Mouse (Mus musculus) retina, postnatal 7 days (tissue): ENCODE measurements around the gene Itgav.

ENCODE experiments used
- DNase-seq: peaks from one replicate; pipeline ENCODE4 v3.0.0-alpha.2; 2012; ENCODE audit warnings: low read depth, low spot score

The Itgav gene

DNA sequence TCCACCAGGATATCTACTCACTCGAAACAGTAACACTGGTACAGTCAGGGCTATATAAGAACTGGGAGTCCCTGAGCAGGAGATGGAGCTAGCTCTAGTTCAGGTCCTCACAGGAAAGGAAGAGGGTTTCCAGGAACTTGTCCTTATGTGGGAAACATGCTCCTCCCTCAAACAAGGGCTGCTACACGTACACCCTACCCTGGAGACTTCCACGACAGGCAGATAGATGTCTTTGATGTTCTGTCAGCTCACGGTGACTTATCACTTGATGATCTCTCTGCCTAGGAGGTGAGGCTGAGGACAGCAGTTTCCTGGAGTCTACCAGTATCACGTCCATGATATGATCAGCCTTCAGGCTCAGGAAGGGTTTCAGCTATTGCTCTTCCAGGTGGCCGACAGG lies 21.1 kb downstream of the Itgav start:
- no peak for DNase-seq

DNA sequence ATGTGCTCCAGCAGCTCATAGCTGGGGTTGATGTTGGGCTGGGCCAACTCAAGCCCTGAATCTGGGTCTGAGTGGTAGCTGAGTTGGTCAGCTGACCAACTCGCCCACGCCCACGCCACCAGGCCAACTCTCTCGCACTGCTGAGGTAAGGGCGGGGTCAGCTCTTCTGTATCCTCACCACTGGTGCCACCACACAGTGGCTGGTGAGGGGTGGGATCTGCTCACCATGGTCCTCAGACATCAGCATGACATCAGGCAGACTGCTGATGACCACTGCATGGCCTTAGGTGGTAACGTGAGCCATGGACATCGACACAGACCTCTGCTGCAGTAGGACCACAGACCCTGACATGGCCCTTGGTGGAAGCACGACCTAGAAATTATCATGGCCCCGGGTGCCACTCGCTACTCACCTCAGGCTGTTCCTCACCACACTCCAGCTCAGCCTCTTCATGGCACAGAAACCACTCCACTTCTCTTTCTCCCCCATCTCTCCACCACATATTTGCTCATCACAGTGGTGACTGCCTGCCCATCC lies 24.5 kb downstream of the Itgav start:
- DNase-seq = no peak

DNA sequence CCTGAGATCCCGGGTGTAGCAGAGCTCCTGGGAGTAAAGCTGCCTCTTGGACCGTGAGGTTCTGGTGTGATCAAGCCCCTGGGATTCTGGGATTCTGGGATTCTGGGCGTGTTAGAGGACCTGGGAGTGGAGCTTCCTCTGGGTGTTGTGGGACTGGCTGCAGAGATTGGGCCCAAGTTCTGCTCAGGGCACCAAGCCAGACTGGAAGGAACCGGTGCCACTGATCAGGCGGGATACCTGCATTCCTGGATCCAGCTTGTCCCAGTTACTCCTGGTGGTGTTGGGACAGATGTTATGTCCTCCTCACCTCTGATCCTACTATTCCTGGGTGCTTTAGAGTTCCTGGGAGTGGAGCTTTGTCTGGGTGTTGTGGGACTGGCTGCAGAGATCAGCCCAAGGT lies 28.8 kb downstream of the Itgav start:
- DNase-seq = no peak

DNA sequence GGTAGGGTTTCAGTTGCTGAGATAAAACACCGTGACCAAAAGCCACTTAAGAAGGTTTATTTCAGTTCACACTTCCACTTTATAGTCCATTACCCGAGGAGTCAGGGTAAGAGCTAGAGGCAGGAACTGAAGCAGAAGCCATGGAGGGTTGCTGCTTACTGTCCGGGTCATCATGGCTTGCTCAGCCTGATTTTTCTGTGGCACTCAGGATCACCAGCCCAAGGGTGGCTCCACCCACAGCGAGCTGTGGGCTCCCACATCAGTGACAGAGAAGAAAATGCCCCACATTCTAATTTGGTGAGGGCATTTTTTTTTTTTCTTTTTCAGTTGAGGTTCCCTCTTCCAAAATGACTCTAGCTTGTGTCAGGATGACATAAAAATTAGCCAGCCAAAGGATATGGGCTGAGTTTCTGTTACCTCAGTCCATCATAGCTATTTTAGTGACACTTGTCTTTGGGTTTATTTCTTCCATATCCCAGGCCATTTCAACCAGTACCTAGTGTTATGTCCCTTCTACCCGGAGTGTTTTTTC lies 30.2 kb downstream of the Itgav start:
- no peak for DNase-seq

DNA sequence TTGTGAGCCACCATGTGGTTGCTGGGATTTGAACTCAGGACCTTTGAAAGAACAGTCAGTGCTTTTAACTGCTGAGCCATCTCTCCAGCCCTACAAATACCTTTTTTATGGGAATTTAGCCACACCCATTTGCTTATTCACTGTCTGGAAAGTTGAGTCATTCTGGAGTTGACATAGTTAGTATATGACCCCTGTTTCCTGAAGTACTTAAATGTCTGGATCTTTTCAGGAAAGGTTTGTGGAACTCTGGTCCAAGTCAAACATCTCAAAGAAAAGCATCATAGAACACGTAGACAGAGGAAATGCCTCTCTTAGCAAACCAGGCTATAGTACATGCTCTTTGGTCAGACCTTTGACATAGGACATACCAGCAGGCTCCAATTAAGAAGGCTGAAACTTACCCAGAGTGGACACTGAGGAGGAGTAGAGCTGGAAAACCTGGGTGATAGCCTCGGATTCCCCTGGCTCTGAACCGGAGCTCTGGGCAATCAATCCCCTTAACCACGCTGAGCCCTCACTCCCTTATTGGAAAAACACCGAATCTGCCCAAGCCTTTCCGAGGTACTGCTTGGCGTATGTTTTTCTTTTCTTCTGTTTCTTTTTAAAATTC lies 34.5 kb downstream of the Itgav start:
- no peak for DNase-seq

DNA sequence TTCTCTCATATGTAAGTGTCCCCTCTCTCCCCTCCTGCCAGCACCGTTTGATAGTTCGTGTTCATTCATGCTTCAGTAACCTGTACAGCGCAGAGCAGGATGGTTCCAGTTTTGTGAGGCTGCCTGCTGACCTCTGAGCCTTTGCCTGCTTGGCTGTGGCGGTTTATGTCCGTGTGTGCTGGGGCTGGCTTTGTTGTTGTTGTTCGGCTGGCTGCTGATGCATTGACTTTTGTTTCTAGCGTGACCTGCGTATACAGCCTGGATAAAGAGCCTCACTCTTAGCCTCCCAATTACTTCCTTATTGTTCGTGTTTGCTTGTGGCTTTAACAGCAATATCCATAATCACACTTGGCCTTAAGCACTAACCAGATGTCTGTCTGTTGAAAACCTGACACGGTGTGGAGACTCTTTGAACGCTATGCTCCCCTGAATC lies 35.0 kb downstream of the Itgav start:
- peak; percentile 19 for DNase-seq

DNA sequence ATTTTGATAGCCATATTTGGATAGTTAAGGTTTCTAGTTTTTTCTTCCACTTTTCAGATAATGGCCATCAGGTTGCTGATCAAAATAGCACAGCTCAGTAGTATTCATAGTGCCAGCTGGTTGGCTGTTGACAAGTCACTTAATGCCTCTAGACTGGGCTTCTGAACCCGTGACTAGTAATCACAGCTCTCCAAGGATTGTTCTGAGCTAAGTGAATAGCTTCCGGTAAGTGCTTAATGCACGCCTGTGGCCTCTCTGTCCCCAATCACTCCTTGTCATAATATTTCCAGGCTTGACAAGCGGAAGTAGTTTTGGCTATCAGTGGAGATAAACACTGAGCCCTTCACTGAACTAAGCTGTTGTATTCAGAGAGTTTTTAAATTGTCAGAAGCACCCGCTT lies 35.5 kb downstream of the Itgav start:
- peak; percentile 29 for DNase-seq

DNA sequence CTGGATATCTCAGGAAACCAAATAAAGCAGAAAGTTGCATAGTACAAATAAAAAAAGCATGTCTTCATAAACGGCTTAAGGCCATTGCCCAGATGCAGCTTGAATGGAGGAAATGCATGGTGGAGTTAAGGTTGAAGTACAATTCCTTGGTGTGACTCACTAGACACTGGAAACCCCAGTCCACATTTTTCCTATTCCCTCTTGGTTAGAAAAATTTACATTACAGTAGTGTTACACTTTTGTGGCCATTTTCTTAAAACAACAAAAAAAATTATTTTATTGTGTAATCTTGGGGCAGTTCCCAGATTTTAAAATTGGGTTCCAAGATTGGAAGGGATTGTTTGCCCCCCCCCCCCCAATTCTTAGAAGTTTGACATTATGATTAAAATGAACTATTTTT lies 35.9 kb downstream of the Itgav start:
- no peak for DNase-seq

DNA sequence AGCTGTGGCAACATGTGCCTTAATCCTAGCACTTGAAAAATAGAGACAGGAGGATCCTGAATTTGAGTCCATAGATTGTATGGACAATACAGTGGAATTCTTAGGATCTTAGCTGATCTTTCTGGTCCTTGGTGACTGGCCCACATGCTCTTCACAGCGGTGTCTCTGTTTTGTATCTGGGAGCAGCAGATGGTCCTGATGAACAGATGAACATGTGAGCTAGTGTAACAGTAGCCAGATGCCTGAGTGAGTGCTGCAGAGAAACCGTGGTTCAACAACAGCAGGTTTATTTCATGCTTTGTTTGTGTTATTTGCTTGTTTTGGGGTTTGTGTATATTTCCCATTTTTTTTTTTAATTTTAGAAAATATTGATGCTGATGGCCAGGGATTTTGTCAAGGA lies 37.3 kb downstream of the Itgav start:
- no peak for DNase-seq

DNA sequence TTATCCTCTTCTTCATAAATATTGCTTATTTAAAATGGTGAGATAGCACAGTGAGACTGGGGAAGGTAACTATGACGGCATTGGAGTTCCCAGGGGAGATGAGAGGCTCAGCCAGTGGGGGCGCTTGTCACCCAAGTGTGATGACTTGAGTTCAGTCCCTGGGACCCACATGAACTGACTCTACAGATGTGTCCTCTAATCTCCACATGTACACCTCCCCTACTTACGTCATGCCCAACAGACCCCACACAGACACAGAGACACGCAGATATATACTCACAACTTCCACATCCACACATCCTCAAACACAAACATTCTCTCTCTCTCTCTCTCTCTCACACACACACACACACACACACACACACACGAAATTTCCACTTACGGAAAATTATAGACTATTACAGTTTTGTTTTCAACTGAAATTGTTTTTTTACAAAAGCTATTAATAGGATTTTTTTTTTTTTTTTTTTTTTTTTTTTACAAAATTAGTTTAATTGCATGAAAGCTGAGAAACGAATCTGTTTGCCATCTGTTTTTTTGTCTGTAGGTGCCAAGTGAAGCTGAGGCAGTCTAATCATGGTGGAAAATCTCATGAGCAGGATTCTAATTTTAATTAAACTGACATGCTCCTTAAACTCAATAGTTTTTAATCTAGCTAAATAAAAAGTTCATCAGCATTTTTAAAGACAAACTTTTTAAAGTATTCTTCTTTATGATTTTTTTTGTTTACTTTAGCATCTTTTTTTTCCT lies 38.1 kb downstream of the Itgav start:
- no peak for DNase-seq

DNA sequence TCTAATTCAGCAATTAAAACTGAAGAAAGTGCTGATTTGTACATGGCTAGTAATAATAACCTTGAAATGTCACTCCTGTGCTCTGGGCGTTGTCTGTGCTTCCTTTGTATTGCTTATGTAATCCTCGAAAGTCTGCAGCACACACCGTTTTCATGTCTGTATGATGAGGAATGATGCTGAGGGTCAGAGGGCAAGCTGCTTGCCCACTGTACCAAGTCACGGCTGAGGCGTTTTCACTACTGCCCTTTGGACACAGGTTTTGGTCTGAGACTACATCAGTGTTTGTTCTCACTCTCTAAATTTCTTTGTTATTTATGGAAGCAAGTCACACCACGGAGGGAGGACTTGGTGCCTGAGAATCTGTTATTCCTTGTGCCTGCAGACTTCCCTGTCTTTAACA lies 41.9 kb downstream of the Itgav start:
- no peak for DNase-seq

DNA sequence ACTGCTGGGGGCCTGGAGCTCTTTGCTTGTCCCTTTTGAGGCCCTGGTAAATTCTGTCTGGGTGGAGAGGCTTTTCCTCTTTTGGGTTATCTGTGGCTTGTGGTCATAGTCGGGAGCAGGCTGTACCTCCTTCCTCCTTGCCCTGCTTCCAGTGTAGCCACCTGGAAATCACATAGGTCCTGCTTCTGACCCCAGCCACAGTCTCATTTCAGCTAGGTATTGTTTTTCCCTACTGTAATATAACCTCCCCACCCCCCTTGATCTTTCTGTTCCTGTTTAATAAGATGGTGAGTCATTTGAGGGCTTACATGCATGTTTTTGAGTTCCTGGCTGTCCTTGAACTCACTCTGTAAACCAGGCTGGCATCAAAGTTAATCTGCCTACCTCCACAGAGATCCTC lies 42.7 kb downstream of the Itgav start:
- no peak for DNase-seq

DNA sequence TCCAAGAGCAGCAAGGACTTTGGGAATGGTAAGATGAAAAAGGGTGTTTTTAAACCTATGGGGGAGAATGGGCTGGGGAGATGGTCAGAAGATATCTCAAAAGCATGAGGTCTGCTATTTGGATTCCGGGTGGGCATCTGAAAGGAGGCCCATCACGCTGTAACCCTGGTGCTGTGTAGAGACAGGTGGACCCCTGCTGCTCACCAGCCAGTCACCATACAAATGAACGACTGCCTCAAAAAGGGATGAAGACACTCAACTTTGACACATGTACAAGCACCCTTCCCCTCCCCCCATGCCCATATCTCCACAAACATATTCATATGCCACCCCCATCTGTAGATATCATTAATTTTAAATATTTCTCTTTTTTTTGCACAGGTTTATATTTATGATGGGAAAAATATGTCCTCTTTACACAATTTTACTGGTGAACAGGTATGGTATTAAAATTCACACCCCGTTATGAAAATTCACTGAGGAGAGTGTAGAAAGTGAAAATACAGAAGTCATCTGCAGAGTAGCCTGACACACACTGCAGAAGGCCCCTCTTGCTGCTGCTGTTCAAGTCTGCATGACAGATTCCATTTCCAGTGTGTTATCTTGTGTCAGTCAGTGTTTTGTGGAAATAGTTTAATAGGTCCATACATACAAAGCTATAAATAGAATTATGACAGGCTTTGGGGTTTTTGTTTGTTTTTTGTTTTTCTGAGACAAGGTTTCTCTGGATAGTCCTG lies 44.3 kb downstream of the Itgav start:
- no peak for DNase-seq

DNA sequence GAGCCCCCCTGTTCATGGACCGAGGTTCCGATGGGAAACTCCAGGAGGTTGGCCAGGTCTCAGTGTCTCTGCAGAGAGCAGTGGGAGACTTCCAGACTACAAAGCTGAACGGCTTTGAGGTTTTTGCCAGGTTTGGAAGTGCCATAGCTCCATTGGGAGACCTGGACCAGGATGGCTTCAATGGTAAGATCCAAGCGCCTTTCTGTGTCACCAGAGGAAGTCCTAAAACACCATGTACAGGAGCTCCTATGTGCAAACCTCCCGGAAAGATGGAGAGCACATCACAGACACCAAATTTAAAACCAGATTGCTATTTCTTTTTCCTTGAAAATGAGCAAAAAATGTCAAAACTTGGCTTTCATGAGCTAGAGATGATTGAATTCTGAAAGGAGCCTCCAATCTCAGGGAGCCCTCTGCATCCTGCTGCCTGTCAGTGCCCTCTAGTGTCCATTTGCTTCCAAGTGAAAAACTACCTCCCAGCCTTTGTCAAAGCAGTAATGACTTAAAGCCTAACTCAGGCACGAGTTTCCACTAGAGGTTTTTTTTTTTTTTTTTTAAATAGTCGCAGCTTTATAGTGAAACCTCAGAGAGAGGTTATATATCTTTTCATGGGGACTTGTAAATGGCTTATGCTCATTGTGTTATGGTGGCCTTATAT lies 47.1 kb downstream of the Itgav start:
- peak; percentile 41 for DNase-seq

DNA sequence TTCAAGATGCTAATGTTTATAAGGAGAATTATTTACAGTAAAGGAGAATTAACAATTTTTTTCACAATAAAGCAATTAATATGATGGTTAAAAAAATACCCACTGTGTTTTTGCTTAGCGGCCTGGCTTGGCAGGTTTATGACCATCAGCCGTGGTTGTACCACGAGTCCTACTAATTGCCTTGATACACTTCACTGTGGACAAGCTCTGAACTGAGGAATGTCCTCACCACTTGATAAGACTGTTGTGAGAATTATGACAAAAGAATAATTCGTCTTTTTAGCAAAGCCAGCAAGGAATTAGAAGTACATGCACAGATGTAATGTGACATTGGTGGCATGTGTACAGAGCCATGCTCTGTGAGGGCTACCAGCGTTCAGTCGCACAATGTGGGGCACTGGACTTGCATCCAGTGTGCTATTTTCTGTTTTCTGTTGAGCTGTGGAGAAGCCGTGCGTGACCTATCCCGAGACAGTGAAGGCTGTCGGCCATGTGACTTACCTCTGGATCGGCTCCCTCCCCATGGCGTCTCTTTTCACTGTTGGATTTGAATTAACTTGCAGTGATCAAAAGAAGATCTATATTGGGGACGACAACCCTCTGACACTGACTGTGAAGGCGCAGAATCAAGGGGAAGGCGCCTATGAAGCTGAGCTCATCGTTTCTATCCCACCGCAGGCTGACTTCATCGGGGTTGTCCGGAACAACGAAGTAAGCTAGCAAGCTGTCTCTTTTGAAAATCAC lies 67.3 kb downstream of the Itgav start:
- peak; percentile 21 for DNase-seq

DNA sequence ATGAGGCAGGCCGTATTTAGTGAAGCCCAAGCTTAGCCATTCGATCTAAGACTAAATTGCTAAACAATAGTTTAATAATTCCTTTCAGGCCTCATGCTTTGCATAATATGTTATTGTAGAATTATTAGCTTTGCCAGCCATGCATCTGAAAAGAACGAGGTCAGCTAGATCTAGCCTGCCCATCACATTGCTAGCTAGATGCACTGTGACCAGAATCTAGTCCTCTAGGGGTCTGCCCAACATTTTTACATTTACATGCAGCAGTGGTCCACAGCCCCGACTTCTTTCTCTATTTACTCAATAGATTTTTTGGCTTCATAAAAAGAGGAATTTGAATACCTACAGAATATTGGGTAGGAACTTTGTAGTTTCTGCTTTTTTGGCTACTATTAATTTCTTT lies 67.9 kb downstream of the Itgav start:
- no peak for DNase-seq

DNA sequence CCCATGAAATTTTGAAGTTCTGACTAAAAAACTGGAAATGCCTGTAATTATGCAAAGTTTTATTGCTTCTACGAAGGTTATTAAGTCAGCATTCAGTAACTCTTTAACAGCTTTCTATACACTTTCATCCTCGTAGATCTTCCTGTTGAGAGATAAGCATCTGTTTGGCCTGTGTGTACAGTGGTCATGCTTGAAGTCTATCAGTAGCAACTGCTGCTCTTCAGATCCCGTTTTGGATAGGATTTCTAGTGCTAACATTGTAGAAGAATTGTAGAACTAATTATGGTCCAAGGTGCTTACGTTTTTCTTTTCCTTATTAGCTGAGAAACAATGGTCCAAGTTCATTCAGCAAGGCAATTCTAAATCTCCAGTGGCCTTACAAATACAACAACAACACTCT lies 71.6 kb downstream of the Itgav start:
- no peak for DNase-seq

DNA sequence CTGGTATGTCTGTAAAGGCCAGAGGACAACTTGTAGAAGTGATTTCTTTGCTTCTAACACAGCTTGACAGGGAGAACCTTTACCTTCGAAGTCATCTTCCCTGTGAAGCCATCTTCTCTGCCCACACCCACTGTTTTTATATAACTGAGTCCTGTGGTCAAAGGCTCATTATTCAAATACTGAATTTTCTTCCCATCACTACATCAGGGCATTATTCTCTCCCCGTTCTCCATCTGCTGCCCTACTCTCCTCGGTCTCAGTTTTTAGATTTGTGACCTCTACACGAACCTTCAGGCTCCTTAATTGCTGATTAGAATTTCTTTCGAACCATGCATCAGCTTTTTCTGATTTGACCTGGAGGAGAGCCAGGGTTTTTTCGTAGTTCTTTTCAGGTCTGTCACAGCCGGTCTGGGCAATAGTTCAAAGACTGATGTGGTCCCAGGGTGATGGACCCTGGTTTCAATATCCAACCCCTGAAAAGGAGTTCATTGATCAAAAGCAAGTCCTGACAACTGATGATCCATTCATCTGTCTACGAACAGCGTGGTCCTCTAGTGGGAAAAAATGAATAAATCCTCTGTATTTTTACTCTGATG lies 73.8 kb downstream of the Itgav start:
- DNase-seq = no peak

DNA sequence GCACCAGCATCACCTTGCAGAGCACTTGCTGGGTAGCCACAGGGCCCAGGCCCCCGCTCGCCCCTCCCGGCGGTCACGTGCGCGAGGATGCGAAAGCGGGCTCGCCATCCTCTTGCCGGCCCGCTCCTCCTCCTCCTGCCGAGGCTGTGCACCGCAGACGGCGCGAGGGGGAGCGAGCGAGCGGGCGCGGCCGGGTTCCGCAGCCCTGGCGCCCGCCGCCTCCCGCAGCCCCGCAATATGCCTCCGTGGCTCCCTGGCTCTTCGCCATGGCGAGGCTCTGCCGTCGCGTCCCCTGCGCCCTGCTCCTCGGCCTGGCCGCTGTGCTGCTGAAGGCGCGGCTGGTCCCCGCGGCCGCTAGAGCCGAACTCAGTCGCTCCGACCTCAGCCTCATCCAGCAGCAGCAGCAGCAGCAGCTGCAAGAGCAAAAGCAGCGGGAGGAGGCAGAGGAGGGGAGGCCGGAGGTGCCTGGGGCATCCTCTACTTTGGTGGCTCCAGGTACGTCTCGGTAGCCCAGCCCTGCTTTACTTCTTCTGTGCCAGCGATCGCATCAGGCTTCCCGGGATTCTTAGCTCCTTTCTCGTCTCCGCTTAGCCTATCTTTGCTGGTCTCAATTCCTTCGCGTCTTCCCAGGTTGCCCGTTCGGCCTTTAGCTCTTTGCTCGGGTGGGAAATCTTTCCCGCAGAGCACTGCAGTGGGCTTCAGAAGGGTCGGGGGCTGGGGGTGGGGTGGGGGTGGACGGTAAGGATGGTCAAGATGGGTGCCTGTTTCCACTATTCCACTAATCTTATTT lies 88.5 kb downstream of the Itgav start, which contains the start of gene Fam171b:
Gene Fam171b (plus strand): TSS at position 154 of the 790 bp plus-strand sequence.
- DNase-seq = peak; percentile 60
